Mouse (Mus musculus) embryo, embryonic 10.5 days (tissue): ENCODE data around the gene Exph5.

ENCODE experiments used
- DNase-seq: peaks from one replicate; pipeline ENCODE4 v3.0.0-alpha.2; 2015; ENCODE audit warnings: low spot score

Exph5 gene

DNA sequence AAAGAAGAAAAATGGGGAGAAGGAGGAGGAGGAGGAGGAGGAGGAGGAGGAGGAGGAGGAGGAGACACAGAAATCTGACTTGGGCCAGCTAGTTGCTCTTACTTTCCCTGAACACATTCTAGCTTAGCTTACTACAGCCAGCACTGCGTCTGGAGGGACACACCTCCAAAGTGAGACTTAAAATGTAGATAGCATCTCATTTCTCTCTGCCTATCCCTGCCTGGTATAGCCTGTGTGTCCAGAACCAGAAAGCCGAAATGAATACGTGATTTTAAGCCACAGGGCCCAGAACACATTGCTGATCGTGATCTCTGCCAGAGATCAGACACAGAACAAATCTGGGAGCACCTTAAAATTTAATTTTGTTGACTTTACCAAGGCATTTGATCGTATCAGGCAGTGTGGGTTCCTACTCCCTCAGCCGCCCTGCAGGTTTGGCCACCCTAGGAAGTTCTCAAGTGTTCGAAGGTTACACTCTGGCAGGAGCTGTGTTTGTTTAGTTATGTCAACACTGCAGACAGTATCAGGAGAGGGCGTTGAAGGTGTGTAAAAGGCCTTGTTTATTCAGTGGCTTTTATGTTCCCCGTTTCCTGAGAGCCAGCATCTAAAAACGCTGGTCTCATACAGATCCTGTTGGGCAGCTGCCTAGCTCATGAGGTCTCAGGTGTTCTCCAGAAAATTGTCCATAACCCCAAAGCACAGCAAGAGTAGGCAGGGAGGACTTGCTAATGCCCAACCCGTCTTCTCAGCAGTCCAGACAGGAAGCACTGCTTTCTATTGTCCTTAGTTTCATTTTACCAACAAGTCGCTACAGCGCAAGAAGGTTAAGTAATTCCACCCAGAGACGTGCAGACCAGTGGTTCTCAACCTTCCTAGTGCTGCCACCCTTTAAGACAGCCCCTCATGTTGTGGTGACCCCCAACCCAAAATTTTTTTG lies 55.0 kb downstream of the Exph5 start:
- no peak for DNase-seq

DNA sequence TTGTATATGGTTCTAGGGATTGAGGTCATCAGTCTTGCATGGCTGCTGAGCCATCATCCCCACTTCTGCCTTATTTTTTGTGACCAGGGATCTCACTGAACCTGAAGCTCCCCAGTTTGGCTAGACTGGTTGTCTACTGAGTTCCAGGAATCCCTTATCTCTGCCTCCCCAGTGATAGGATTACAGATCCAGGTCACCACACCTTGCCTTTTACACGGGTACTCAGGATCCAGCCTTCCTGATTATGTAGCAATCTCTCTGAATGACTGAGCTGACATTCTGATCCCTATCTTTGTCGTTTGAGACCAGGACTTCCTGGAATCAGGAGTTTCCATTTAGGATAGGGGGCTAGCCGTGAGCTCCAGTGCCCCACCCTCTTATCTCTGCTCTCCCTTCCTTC lies 69.9 kb downstream of the Exph5 start:
- DNase-seq = no peak

DNA sequence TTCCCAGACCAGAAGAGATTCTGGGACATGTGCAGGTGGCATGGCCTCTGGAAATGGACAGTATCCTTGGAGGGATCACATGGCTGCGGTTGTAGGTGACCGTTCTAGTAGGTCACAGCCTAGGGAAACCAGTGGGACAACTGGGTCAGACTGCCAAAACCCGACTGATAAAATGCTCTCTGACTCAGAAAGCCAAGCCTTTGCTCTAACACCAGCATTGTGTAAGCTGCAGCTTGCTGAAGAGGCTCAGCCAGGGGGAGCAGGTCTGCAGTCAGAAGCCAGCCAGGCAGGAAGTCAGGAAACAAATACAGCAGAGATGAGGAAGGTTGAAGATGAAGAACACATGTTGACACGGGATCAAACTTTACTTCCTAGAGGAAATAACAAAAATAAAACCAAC lies 74.4 kb downstream of the Exph5 start:
- no peak for DNase-seq

DNA sequence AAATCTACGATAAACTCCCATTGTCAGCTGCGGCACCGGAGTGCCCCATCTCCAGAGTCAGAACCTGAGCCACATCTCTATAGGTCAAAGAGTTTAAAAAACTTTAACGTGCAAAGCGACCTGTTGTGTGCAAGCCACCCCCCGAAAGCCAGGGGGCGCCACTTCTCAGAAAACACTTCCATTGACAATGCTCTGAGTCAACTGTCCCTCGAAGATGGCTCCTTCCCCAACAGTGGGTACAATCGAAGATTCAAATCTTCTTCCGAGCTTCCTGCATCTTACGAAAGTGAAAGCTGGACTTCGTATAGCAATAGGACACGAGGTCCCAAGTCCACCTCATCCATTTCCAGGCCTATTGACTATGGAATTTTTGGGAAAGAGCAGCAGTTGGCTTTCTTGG lies 75.3 kb downstream of the Exph5 start:
- DNase-seq = no peak

GRCm38 (mm10) chr9:53377597-53377996 lies 76.1 kb downstream of the Exph5 start:
- DNase-seq = no peak

- no peak for DNase-seq
Measured at GRCm38 (mm10) chr9:53378171-53378570, 76.7 kb downstream of the Exph5 start.

GRCm38 (mm10) chr9:53380595-53380994 lies 79.1 kb downstream of the Exph5 start:
- no peak for DNase-seq

- DNase-seq = no peak
Measured at GRCm38 (mm10) chr9:53381113-53381615, 79.7 kb downstream of the Exph5 start.

GRCm38 (mm10) chr9:53383951-53384866 lies 82.7 kb downstream of the Exph5 start, which contains the start of gene Kdelc2:
Gene Kdelc2, plus strand, starts transcription at chr9:53384025.
- DNase-seq = peak; percentile 91

GRCm38 (mm10) chr9:53384873-53385272 lies 83.4 kb downstream of the Exph5 start:
- DNase-seq = no peak

- DNase-seq = no peak
Measured at GRCm38 (mm10) chr9:53387431-53387830, 86.0 kb downstream of the Exph5 start.

GRCm38 (mm10) chr9:53389109-53389508 lies 87.6 kb downstream of the Exph5 start:
- no peak for DNase-seq

DNA sequence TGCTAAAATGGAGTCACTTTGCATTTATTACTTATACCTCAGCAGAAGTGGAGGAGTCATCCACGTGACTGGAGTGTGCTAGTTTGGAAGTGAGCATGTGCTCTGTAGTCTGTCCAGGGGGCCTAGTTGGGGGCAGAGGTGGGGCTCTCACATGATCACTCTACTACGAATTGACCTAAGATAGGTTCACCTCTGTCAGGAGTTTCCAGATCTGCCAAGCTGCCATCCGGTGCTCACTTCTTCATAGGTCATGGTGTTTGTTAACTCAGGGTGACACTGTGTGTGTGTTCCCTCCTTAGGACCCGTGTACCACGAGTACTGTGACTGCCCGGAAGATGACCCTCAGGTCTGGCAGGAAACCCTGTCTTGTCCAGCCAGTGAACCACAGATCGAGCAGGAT lies 88.7 kb downstream of the Exph5 start:
- no peak for DNase-seq

DNA sequence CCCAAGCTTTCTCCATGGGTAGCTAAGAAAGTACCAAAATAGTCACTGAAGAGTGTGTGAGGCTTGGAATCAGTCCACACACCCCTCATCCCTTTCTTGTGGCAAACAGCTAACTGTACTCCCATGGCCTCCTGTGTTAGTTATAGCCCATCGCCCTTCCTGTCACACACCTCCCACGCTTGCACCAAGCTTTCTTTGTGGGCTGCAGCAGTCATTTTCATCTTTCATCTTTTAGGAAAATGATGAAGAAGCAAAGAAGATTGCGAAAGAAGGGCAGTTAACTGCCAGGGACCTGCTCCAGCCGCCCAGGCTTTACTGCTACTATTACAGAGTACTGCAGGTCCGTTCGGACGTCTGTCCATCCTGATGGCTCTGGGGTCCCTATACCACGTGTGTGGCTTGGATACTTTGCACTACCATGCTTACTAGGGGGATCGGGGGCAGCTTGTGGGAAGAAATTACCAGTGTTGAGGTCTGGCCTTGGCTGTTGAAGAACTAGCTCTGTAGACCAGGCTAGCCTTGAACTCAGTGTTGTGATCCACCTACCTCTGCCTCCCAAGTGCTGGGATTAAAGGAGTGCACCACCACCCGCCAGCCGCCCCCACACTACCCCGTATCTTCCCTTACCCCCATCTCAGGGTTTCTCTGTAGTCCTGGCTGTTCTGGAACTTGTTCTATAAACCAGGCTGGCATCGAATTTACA lies 96.4 kb downstream of the Exph5 start:
- DNase-seq = no peak

GRCm38 (mm10) chr9:53398388-53398700 lies 96.9 kb downstream of the Exph5 start:
- peak; percentile 82 for DNase-seq

- DNase-seq = no peak
Measured at GRCm38 (mm10) chr9:53399537-53399936, 98.1 kb downstream of the Exph5 start.

GRCm38 (mm10) chr9:53400696-53401095 lies 99.2 kb downstream of the Exph5 start:
- no peak for DNase-seq

GRCm38 (mm10) chr9:53401146-53401545 lies 99.7 kb downstream of the Exph5 start:
- no peak for DNase-seq

GRCm38 (mm10) chr9:53402291-53402711 lies 100.8 kb downstream of the Exph5 start, which contains the start of gene 4930550C14Rik:
Gene 4930550C14Rik, plus strand, starts transcription at chr9:53402325.
- DNase-seq = peak; percentile 35

- DNase-seq = no peak
Measured at GRCm38 (mm10) chr9:53402991-53403390, 101.5 kb downstream of the Exph5 start.

- peak; percentile 35 for DNase-seq
Measured at GRCm38 (mm10) chr9:53404050-53404752, 102.7 kb downstream of the Exph5 start.
